Mouse (Mus musculus): ENCODE measurements around the gene Gm10338. TPM values are rescaled to one million over a fixed set of nuclear protein-coding genes. Genes with fewer than 3 reads are reported as not detected.
"Not testable (repeated sequence)": the region's sequence is repeated elsewhere in the genome, so short reads cannot be mapped to it uniquely, and the experiment has no call there.

Gene Gm10338
- total RNA-seq (2021) (not detected), polyA plus RNA-seq (2012; rRNA removed) (not detected in 2 replicates)
- long read RNA-seq, result 0 reads

DNA sequence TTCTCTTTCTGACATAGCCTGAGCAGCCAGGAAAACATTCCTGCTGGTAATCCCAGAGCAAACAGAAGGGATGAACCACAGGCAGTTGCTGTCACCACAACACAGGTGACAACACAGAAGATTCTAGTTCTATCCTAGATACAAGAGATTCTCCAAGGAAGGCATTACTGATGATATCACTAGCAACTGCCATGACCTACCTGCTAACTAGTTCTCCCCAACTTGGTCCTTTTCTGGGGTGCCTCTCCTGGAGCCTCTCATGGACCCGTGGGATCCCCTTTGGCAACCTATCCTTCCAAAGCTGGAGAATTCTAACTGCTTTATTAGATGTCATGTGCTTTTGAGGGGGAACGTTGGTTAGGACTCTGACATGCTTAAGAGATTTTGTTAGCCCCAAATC lies at the start of gene Gm10338:
Gene Gm10338, minus strand, starts transcription at position 101 of the 400 bp plus-strand sequence.
- WGBS, result no CpG with 5 or more reads among the region's 2 CpGs
- DNase-seq; H3K4me3 ChIP-seq; H3K27me3 ChIP-seq (ENCODE audit: control insufficient read depth, insufficient read depth, low read length); H3K4me1 ChIP-seq (ENCODE audit: control insufficient read depth, insufficient read depth, low read length); H3K79me2 ChIP-seq (replicated peaks; ENCODE audit: control insufficient read depth, insufficient read depth, low read length); H3K36me3 ChIP-seq (ENCODE audit: control insufficient read depth, insufficient read depth, low read length); H3K9ac ChIP-seq (ENCODE audit: low read depth, low read length); intact Hi-C loops (cut with DNase I); H3K27ac ChIP-seq: not testable (repeated sequence)

GRCm38 (mm10) chr14:7643872-7644271 lies 48.5 kb upstream of the Gm10338 start, which contains the start of gene Gm10128:
Gm10128 (minus strand) TSS chr14:7643972.
- intact Hi-C loops (cut with DNase I), result not testable (repeated sequence)

GRCm38 (mm10) chr14:7568382-7568781 lies 27.0 kb downstream of the Gm10338 start, which contains the start of gene Gm3558:
Gm3558 (minus strand) TSS chr14:7568566.
- H3K36me3 ChIP-seq (ENCODE audit: control insufficient read depth, insufficient read depth, low read length); intact Hi-C loops (cut with DNase I); H3K79me2 ChIP-seq (replicated peaks; ENCODE audit: control insufficient read depth, insufficient read depth, low read length); H3K27ac ChIP-seq; H3K27me3 ChIP-seq (ENCODE audit: control insufficient read depth, insufficient read depth, low read length); H3K4me1 ChIP-seq (ENCODE audit: control insufficient read depth, insufficient read depth, low read length): not testable (repeated sequence)
- 3% methylated on average over 6 of the region's 34 CpGs for WGBS
- Histone ChIP-seq H3K9ac (ENCODE audit: low read depth, low read length) (peak within 1 kb of the TSS; percentile 48; the same call in 1 of the 2 replicates), H3K4me3 (peak within 1 kb of the TSS; percentile 24; the same call in 1 of the 2 replicates)
- peak; percentile 8 to 10 for DNase-seq

More at GRCm38 (mm10) chr14:7643872-7644271, 48.5 kb upstream of the Gm10338 start, which contains the start of gene Gm10128:
- not testable (repeated sequence) for H3K4me3 ChIP-seq; H3K9ac ChIP-seq (ENCODE audit: low read depth, low read length); H3K4me1 ChIP-seq (ENCODE audit: control insufficient read depth, insufficient read depth, low read length); DNase-seq; H3K79me2 ChIP-seq (replicated peaks; ENCODE audit: control insufficient read depth, insufficient read depth, low read length); H3K36me3 ChIP-seq (ENCODE audit: control insufficient read depth, insufficient read depth, low read length); H3K27ac ChIP-seq; H3K27me3 ChIP-seq (ENCODE audit: control insufficient read depth, insufficient read depth, low read length)
- WGBS, result no CpG with 5 or more reads among the region's 2 CpGs

GRCm38 (mm10) chr14:7567890-7568289 lies 27.5 kb downstream of the Gm10338 start:
- peak overlapping the region; percentile 24; the same call in 1 of the 2 replicates for H3K4me3 ChIP-seq
- WGBS, result under 1% methylated on average over 23 of the region's 27 CpGs
- H3K79me2 ChIP-seq (replicated peaks; ENCODE audit: control insufficient read depth, insufficient read depth, low read length); H3K27ac ChIP-seq; H3K4me1 ChIP-seq (ENCODE audit: control insufficient read depth, insufficient read depth, low read length); H3K36me3 ChIP-seq (ENCODE audit: control insufficient read depth, insufficient read depth, low read length); H3K27me3 ChIP-seq (ENCODE audit: control insufficient read depth, insufficient read depth, low read length); intact Hi-C loops (cut with DNase I): not testable (repeated sequence)
- DNase-seq, result peak in 1 of 2 experiments; percentile 20
- peak overlapping the region; percentile 48; the same call in 1 of the 2 replicates for H3K9ac ChIP-seq (ENCODE audit: low read depth, low read length)

- H3K9ac ChIP-seq (ENCODE audit: low read depth, low read length); H3K36me3 ChIP-seq (ENCODE audit: control insufficient read depth, insufficient read depth, low read length); H3K27me3 ChIP-seq (ENCODE audit: control insufficient read depth, insufficient read depth, low read length); H3K79me2 ChIP-seq (replicated peaks; ENCODE audit: control insufficient read depth, insufficient read depth, low read length); H3K4me1 ChIP-seq (ENCODE audit: control insufficient read depth, insufficient read depth, low read length); intact Hi-C loops (cut with DNase I); H3K27ac ChIP-seq; H3K4me3 ChIP-seq: not testable (repeated sequence)
- peak; percentile 2 to 25 for DNase-seq
- peak; percentile 50 for TF ChIP-seq CTCF (IDR thresholded peaks at IDR 0.05)
- WGBS, result 5% methylated on average over 8 of the region's 9 CpGs
Measured at GRCm38 (mm10) chr14:7567266-7567665, 28.1 kb downstream of the Gm10338 start.

Other genes starting within 250 kb of the Gm10338 start
- gene Gm8374, start 230.5 kb downstream of the Gm10338 start, total RNA-seq (2021), result not detected
- gene Gm8374, start 230.5 kb downstream of the Gm10338 start, polyA plus RNA-seq (2012; rRNA removed), result not detected in 2 replicates
- not detected for gene Gm3755, start 144.7 kb downstream of the Gm10338 start, total RNA-seq (2021)
- gene Gm3755, start 144.7 kb downstream of the Gm10338 start, polyA plus RNA-seq (2012; rRNA removed), result not detected in 2 replicates
- not detected for gene Gm3752, start 111.8 kb downstream of the Gm10338 start, total RNA-seq (2021)
- gene Gm3752, start 111.8 kb downstream of the Gm10338 start, polyA plus RNA-seq (2012; rRNA removed), result 0.18 TPM in 1 of 2 replicates, not detected in the other
- gene Gm3558, start 27.0 kb downstream of the Gm10338 start, total RNA-seq (2021), result 1 to 10 TPM in 1 of 2 experiments, under 1 TPM in 1; 0.91 to 1.1 TPM
- gene Gm3558, start 27.0 kb downstream of the Gm10338 start, polyA plus RNA-seq (2012; rRNA removed), result 0.23 and 0.45 TPM in 2 replicates
- not detected for gene Gm10128, start 48.4 kb upstream of the Gm10338 start, total RNA-seq (2021)
- gene Gm10128, start 48.4 kb upstream of the Gm10338 start, polyA plus RNA-seq (2012; rRNA removed), result not detected in 2 replicates
- not detected for gene Gm26661, start 196.0 kb upstream of the Gm10338 start, total RNA-seq (2021)
- not detected in 2 replicates for gene Gm26661, start 196.0 kb upstream of the Gm10338 start, polyA plus RNA-seq (2012; rRNA removed)
- gene Flnb, start 222.4 kb upstream of the Gm10338 start, total RNA-seq (2021), result 10 to 100 TPM; 17.0 to 22.7 TPM
- 9.6 and 18.2 TPM in 2 replicates for gene Flnb, start 222.4 kb upstream of the Gm10338 start, polyA plus RNA-seq (2012; rRNA removed)